Mouse (Mus musculus) forebrain, embryonic 13.5 days (tissue): ENCODE data around the gene Mmp15. TPM values are rescaled to one million over a fixed set of nuclear protein-coding genes. Genes with fewer than 3 reads are reported as not detected.
A peak's percentile ranks its signal among the peaks of the same experiment; 100 is the strongest.

Source experiments
- ATAC-seq: fragments of 200-750 bp; cut with Nextera tagmentation; 2 replicates; pipeline ENCODE4 v1.8.0; 2017
- H3K27ac ChIP-seq: fragments of 300-500 bp; sonication (generic); 2 replicates; pipeline ENCODE4 v1.5.1; 2015; ENCODE audit warnings: inconsistent platforms, mild to moderate bottlenecking, moderate library complexity
- H3K27me3 ChIP-seq: fragments of 300-500 bp; sonication (generic); 2 replicates; pipeline ENCODE4 v1.6.1; 2015; ENCODE audit warnings: mild to moderate bottlenecking, inconsistent platforms
- H3K36me3 ChIP-seq: fragments of 300-500 bp; sonication (generic); 2 replicates; pipeline ENCODE4 v1.6.1; 2015; ENCODE audit warnings: mild to moderate bottlenecking, inconsistent platforms; ENCODE audit not compliant: poor library complexity, severe bottlenecking
- H3K4me1 ChIP-seq: fragments of 300-500 bp; sonication (generic); 2 replicates; pipeline ENCODE4 v1.6.1; 2015; ENCODE audit warnings: inconsistent platforms
- H3K4me2 ChIP-seq: fragments of 300-500 bp; sonication (generic); 2 replicates; pipeline ENCODE4 v1.6.1; 2015; ENCODE audit warnings: inconsistent platforms, mild to moderate bottlenecking, moderate library complexity
- H3K4me3 ChIP-seq: fragments of 300-500 bp; sonication (generic); 2 replicates; pipeline ENCODE4 v1.5.1; 2015; ENCODE audit warnings: mild to moderate bottlenecking, inconsistent platforms
- H3K9ac ChIP-seq: fragments of 300-500 bp; sonication (generic); 2 replicates; pipeline ENCODE4 v1.6.1; 2015; ENCODE audit warnings: mild to moderate bottlenecking, inconsistent platforms
- H3K9me3 ChIP-seq: fragments of 300-500 bp; sonication (generic); replicated peaks from 2 replicates; pipeline ENCODE4 v1.6.1; 2016; ENCODE audit warnings: inconsistent platforms
- WGBS: fragments of 180-500 bp; shearing (Covaris S2); methylation state at CpG from one replicate; pipeline ENCODE4 v1.1.7; 2015; 5-methylcytosine and 5-hydroxymethylcytosine counted together
- polyA plus RNA-seq: library from polyadenylated mRNA; unstranded; fragments of >200 nt; fragmentation: Nextera tagmentation; extraction: Ambion mirVana; gene quantifications from 2 replicates; pipeline ENCODE4 v1.2.1, GENCODE M21; 2015

The Mmp15 gene
- polyA plus RNA-seq: 10.9 and 11.2 TPM in 2 replicates

GRCm38 (mm10) chr8:95352151-95352870 is at the start of gene Mmp15:
TSS of gene Mmp15 (plus strand) at chr8:95352268.
- WGBS: under 1% methylated on average over 75 of the region's 80 CpGs
- ATAC-seq: peak; percentile 77
- peak within 1 kb of the TSS; percentile 85 for H3K4me3 ChIP-seq
- peak within 1 kb of the TSS; percentile 89 for H3K27ac ChIP-seq
- H3K4me2 ChIP-seq: peak within 1 kb of the TSS; percentile 94
- H3K9ac ChIP-seq: peak within 1 kb of the TSS; percentile 94
- no peaks in the 10 kb centered on the region for H3K36me3 ChIP-seq
- H3K9me3 ChIP-seq: no peaks in the 10 kb centered on the region
- H3K27me3 ChIP-seq: no peaks in the 10 kb centered on the region
- H3K4me1 ChIP-seq: peaks cover 54% of the 10 kb centered on the region

- no peaks in the 10 kb centered on the region for H3K36me3 ChIP-seq
- no peak overlapping the region for H3K4me2 ChIP-seq
- WGBS: 25% methylated on average over 5 of the region's 5 CpGs
- no peak overlapping the region for H3K9ac ChIP-seq
- no peak overlapping the region for H3K27ac ChIP-seq
- no peaks in the 10 kb centered on the region for H3K9me3 ChIP-seq
- ATAC-seq: no peak
- no peaks in the 10 kb centered on the region for H3K4me1 ChIP-seq
- H3K27me3 ChIP-seq: no peaks in the 10 kb centered on the region
- no peak overlapping the region for H3K4me3 ChIP-seq
Measured at GRCm38 (mm10) chr8:95302410-95302809, 49.7 kb upstream of the Mmp15 start.

- Histone ChIP-seq H3K4me2 (no peak overlapping the region), H3K4me3 (no peak overlapping the region), H3K4me1 (peaks cover 4% of the 10 kb centered on the region), H3K27me3 (no peaks in the 10 kb centered on the region), H3K27ac (no peak overlapping the region), H3K9me3 (no peaks in the 10 kb centered on the region), H3K36me3 (no peaks in the 10 kb centered on the region), H3K9ac (no peak overlapping the region)
- no peak for ATAC-seq
- 74% methylated on average over 4 of the region's 4 CpGs for WGBS
Measured at GRCm38 (mm10) chr8:95305526-95305925, 46.5 kb upstream of the Mmp15 start.

- Histone ChIP-seq H3K4me1 (peaks cover 11% of the 10 kb centered on the region), H3K4me3 (no peak within 1 kb of the TSS), H3K9me3 (no peaks in the 10 kb centered on the region), H3K27me3 (0 out of 2 replicates have a peak, but pooled peaks cover 2% of the 10 kb centered on the region), H3K9ac (no peak within 1 kb of the TSS), H3K27ac (no peak within 1 kb of the TSS), H3K4me2 (no peak within 1 kb of the TSS), H3K36me3 (no peaks in the 10 kb centered on the region)
- 37% methylated on average over 6 of the region's 6 CpGs for WGBS
- ATAC-seq: no peak
Measured at GRCm38 (mm10) chr8:95306431-95306830, 45.6 kb upstream of the Mmp15 start, which contains the start of gene Cngb1. TSS of gene Cngb1 (minus strand) at chr8:95306585.

- Histone ChIP-seq H3K27me3 (0 out of 2 replicates have a peak, but pooled peaks cover 4% of the 10 kb centered on the region), H3K4me2 (no peak within 1 kb of the TSS), H3K9ac (no peak within 1 kb of the TSS), H3K4me3 (no peak within 1 kb of the TSS), H3K36me3 (no peaks in the 10 kb centered on the region), H3K27ac (no peak within 1 kb of the TSS), H3K9me3 (no peaks in the 10 kb centered on the region), H3K4me1 (peaks cover 13% of the 10 kb centered on the region)
- 13% methylated on average over 6 of the region's 6 CpGs for WGBS
- ATAC-seq: peak; percentile 72
Measured at GRCm38 (mm10) chr8:95310342-95310970, 41.6 kb upstream of the Mmp15 start, which contains the start of gene Tepp. TSS of gene Tepp (plus strand) at chr8:95310566.

- no peak for ATAC-seq
- Histone ChIP-seq H3K4me3 (no peak overlapping the region), H3K4me1 (peaks cover 13% of the 10 kb centered on the region), H3K36me3 (no peaks in the 10 kb centered on the region), H3K27me3 (0 out of 2 replicates have a peak, but pooled peaks cover 4% of the 10 kb centered on the region), H3K9ac (no peak overlapping the region), H3K4me2 (no peak overlapping the region), H3K9me3 (no peaks in the 10 kb centered on the region), H3K27ac (no peak overlapping the region)
- 74% methylated on average over 18 of the region's 18 CpGs for WGBS
Measured at GRCm38 (mm10) chr8:95312836-95313235, 39.2 kb upstream of the Mmp15 start.

GRCm38 (mm10) chr8:95313857-95314256 is 38.2 kb upstream of the Mmp15 start:
- H3K4me1 ChIP-seq: peaks cover 13% of the 10 kb centered on the region
- no peaks in the 10 kb centered on the region for H3K9me3 ChIP-seq
- WGBS: 87% methylated on average over 6 of the region's 6 CpGs
- H3K36me3 ChIP-seq: no peaks in the 10 kb centered on the region
- H3K27ac ChIP-seq: no peak overlapping the region
- H3K9ac ChIP-seq: no peak overlapping the region
- H3K4me3 ChIP-seq: no peak overlapping the region
- no peak for ATAC-seq
- 0 out of 2 replicates have a peak, but pooled peaks cover 4% of the 10 kb centered on the region for H3K27me3 ChIP-seq
- H3K4me2 ChIP-seq: no peak overlapping the region

GRCm38 (mm10) chr8:95314707-95315106 is 37.4 kb upstream of the Mmp15 start:
- Histone ChIP-seq H3K36me3 (no peaks in the 10 kb centered on the region), H3K27ac (no peak overlapping the region), H3K4me3 (no peak overlapping the region), H3K9me3 (no peaks in the 10 kb centered on the region), H3K9ac (no peak overlapping the region), H3K4me2 (no peak overlapping the region), H3K4me1 (peaks cover 13% of the 10 kb centered on the region), H3K27me3 (peaks cover 8% of the 10 kb centered on the region)
- ATAC-seq: no peak
- 78% methylated on average over 2 of the region's 2 CpGs for WGBS

GRCm38 (mm10) chr8:95315350-95315749 is 36.7 kb upstream of the Mmp15 start:
- Histone ChIP-seq H3K36me3 (no peaks in the 10 kb centered on the region), H3K27ac (no peak overlapping the region), H3K4me2 (no peak overlapping the region), H3K9ac (no peak overlapping the region), H3K27me3 (peaks cover 11% of the 10 kb centered on the region), H3K4me3 (no peak overlapping the region), H3K9me3 (no peaks in the 10 kb centered on the region), H3K4me1 (peaks cover 14% of the 10 kb centered on the region)
- WGBS: 84% methylated on average over 1 of the region's 1 CpGs
- no peak for ATAC-seq

- H3K9ac ChIP-seq: peak overlapping the region; percentile 57
- peak; percentile 70 for ATAC-seq
- H3K4me2 ChIP-seq: peak overlapping the region; percentile 71
- H3K9me3 ChIP-seq: no peaks in the 10 kb centered on the region
- H3K36me3 ChIP-seq: peaks cover 23% of the 10 kb centered on the region
- H3K27me3 ChIP-seq: peaks cover 15% of the 10 kb centered on the region
- WGBS: 3% methylated on average over 41 of the region's 41 CpGs
- H3K4me3 ChIP-seq: peak overlapping the region; percentile 38
- H3K27ac ChIP-seq: no peak overlapping the region
- H3K4me1 ChIP-seq: peaks cover 21% of the 10 kb centered on the region
Measured at GRCm38 (mm10) chr8:95320224-95321139, 31.6 kb upstream of the Mmp15 start.

GRCm38 (mm10) chr8:95323201-95323600 is 28.9 kb upstream of the Mmp15 start:
- WGBS: 84% methylated on average over 3 of the region's 3 CpGs
- Histone ChIP-seq H3K4me3 (no peak overlapping the region), H3K9ac (no peak overlapping the region), H3K4me1 (peaks cover 35% of the 10 kb centered on the region), H3K4me2 (no peak overlapping the region), H3K9me3 (no peaks in the 10 kb centered on the region), H3K27ac (no peak overlapping the region), H3K36me3 (peaks cover 51% of the 10 kb centered on the region), H3K27me3 (peaks cover 15% of the 10 kb centered on the region)
- ATAC-seq: no peak
